Mouse (Mus musculus) embryonic fibroblast, embryonic 13.5 days (primary cell): ENCODE data around the gene Sept8.

Source experiments
- CTCF ChIP-seq: IDR thresholded peaks from 2 replicates; pipeline ENCODE4 v1.5.1; 2011; ENCODE audit warnings: mild to moderate bottlenecking, control low read depth, low read length, moderate library complexity, borderline replicate concordance; ENCODE audit not compliant: insufficient read depth
- POLR2A ChIP-seq: IDR thresholded peaks from 2 replicates; pipeline ENCODE4 v1.6.1; 2011; ENCODE audit warnings: low read depth, mild to moderate bottlenecking, control low read depth, low read length, moderate library complexity

DNA sequence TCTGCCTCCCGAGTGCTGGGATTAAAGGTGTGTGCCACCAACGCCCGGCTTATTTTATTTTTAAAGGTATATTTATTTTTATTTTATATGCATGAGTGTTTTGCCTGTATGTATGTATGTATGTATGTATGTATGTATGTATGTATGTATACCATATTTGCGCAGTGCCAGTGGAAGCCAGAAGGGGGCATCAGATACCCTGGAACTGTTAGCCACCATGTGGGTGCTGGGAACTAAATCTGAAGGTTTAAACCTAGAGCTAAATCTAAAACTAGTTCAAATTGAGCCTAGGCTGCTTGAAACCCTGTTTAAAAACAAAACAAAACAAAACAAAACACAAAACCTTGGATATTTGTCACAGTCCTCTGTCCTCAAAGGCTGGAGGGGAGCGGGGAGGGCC, 30.1 kb upstream of the Sept8 start:
- TF ChIP-seq CTCF: no peak
- TF ChIP-seq POLR2A: no peak
